8 mouse cellular contexts compared by ENCODE assay signal in the genomic region with DNA sequence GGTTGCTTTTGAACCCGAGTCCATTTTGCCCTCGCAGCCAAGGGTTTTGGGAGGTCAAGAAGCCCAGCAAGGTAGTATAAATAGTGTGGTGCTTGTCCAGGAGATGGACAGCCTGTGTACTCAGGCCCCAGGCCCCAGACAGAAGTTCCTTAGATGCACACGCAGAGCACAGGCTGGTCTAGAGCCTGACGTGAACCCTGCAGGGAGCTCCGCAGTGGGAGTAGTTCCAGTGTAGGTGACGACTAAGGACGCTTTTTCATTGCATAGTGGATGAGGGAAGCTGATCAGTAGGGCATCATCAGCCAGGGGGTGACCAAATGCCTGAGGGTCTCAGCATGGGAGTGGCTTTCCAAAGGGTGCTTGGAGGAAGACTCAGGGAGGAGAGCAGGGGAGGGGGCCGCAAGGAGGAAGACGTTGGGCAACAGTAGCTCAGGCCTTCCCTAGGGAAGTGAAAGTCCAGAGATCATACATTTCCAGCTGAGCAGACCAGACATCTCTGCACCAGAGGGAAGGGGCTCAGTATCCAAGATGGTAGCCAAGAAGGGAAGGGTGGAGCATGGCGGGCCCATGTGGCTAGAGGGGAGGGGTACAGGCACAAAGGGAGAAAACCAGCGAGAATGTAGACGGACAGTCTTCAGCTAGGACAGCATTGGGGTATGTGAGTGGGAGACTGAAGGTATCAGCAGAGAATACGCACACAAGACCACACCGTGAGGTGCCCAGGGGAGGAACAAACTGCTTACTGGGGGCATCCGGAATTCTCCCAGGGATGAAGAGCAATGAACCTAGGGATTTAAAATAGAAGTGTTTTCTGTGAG. TPM values are rescaled to one million over a fixed set of nuclear protein-coding genes. Genes with fewer than 3 reads are reported as not detected.
DNase-seq lines count a peak whose midpoint lies in the region; ATAC-seq and TF ChIP-seq lines count a peak whose summit lies in the region.

No protein-coding gene starts in this region.

- no peak for TF ChIP-seq POLR2A in heart, adult 2 months (IDR thresholded peaks at IDR 0.05; ENCODE audit: insufficient read depth, low read depth, low read length)

- intact Hi-C loops in heart, adult 2 months (cut with DNase I): no loop called here

- H3K27ac ChIP-seq in heart, adult 2 months: peak overlapping the region; percentile 92
- H3K27ac ChIP-seq in forebrain, embryonic 12.5 days: peak overlapping the region; percentile 96
- peak overlapping the region; percentile 88 for H3K27ac ChIP-seq in liver, embryonic 15.5 days (replicated peaks)

- H3K9me3 ChIP-seq in E14TG2a.4 (ENCODE audit: low read length): no peaks in the 10 kb centered on the region
- no peaks in the 10 kb centered on the region for H3K9me3 ChIP-seq in forebrain, embryonic 12.5 days
- H3K9me3 ChIP-seq in liver, embryonic 15.5 days (replicated peaks): no peaks in the 10 kb centered on the region

- peak overlapping the region; percentile 88 for H3K4me2 ChIP-seq in forebrain, embryonic 12.5 days
- H3K4me2 ChIP-seq in liver, embryonic 15.5 days: peak overlapping the region; percentile 88

- H3K9ac ChIP-seq in heart, adult 2 months (ENCODE audit: low read depth, low read length): peak overlapping the region; percentile 78
- H3K9ac ChIP-seq in forebrain, embryonic 12.5 days: peak overlapping the region; percentile 83
- peak overlapping the region; percentile 80 for H3K9ac ChIP-seq in liver, embryonic 15.5 days

- no peaks in the 10 kb centered on the region for H3K27me3 ChIP-seq in heart, adult 2 months (ENCODE audit: control insufficient read depth, insufficient read depth, low read length)
- H3K27me3 ChIP-seq in E14TG2a.4 (ENCODE audit: insufficient read depth, low read length): no peaks in the 10 kb centered on the region
- no peaks in the 10 kb centered on the region for H3K27me3 ChIP-seq in forebrain, embryonic 12.5 days
- H3K27me3 ChIP-seq in liver, embryonic 15.5 days: peaks cover 5% of the 10 kb centered on the region; the same call in 1 of the 2 replicates

- H3K4me1 ChIP-seq in heart, adult 2 months (ENCODE audit: control insufficient read depth, insufficient read depth, low read length): peaks cover 5% of the 10 kb centered on the region; the same call in 1 of the 2 replicates
- H3K4me1 ChIP-seq in E14TG2a.4 (replicated peaks; ENCODE audit: low read depth, low read length): peaks cover 57% of the 10 kb centered on the region
- H3K4me1 ChIP-seq in forebrain, embryonic 12.5 days: peaks cover 25% of the 10 kb centered on the region
- H3K4me1 ChIP-seq in liver, embryonic 15.5 days (replicated peaks): peaks cover 33% of the 10 kb centered on the region

- no peak for TF ChIP-seq CTCF in heart, adult 2 months (IDR thresholded peaks at IDR 0.05)
- TF ChIP-seq CTCF in E14TG2a.4 (conservative IDR thresholded peaks at IDR 0.05; ENCODE audit: low read length): no peak

- H3K4me3 ChIP-seq in heart, adult 2 months: peak overlapping the region; percentile 82
- H3K4me3 ChIP-seq in E14TG2a.4 (replicated peaks; ENCODE audit: low read length): peak overlapping the region; percentile 100
- H3K4me3 ChIP-seq in forebrain, embryonic 12.5 days (replicated peaks): peak overlapping the region; percentile 98
- H3K4me3 ChIP-seq in liver, embryonic 15.5 days (replicated peaks): peak overlapping the region; percentile 96

- H3K79me2 ChIP-seq in heart, adult 2 months (replicated peaks; ENCODE audit: control insufficient read depth, insufficient read depth, low read length): no peaks in the 10 kb centered on the region

- no peak for DNase-seq in heart, adult 2 months
- no peak for DNase-seq in heart, postnatal 4 days
- DNase-seq in T-cell, adult 2 months (ENCODE audit: low spot score): no peak
- DNase-seq in adrenal gland, postnatal 36 days: no peak
- no peak for DNase-seq in embryo, embryonic 10.5 days (ENCODE audit: low spot score)

- no peaks in the 10 kb centered on the region for H3K36me3 ChIP-seq in heart, adult 2 months (ENCODE audit: control insufficient read depth, insufficient read depth, low read length)
- H3K36me3 ChIP-seq in E14TG2a.4 (ENCODE audit: insufficient read depth, low read length): peaks cover 27% of the 10 kb centered on the region
- peaks cover 15% of the 10 kb centered on the region for H3K36me3 ChIP-seq in forebrain, embryonic 12.5 days (replicated peaks)
- no peaks in the 10 kb centered on the region; the same call in 1 of the 2 replicates for H3K36me3 ChIP-seq in liver, embryonic 15.5 days (replicated peaks)

- peak; percentile 21; the same call in 1 of the 2 replicates for ATAC-seq in forebrain, embryonic 12.5 days (ENCODE audit: low FRiP score)
- peak; percentile 10; the same call in 1 of the 2 replicates for ATAC-seq in liver, embryonic 15.5 days (ENCODE audit: insufficient read depth)

- WGBS in heart, adult 2 months: 39% methylated on average over 15 of the region's 15 CpGs
- WGBS in forebrain, embryonic 12.5 days: 35% methylated on average over 15 of the region's 15 CpGs
- WGBS in liver, embryonic 15.5 days (ENCODE audit: insufficient replicate concordance): 31% methylated on average over 15 of the region's 15 CpGs

- TF ChIP-seq EP300 in heart, adult 2 months (IDR thresholded peaks at IDR 0.05; ENCODE audit: insufficient read depth, low read depth, low read length): no peak

RNA-seq across cellular contexts. Expression of gene Tpgs1, which starts 1.1 kb away (rescaled TPM):
- 10 to 100 TPM; 16.5 to 18.8 TPM for total RNA-seq in heart, adult 2 months (2021)
- 18.0 and 28.1 TPM in 2 replicates for polyA plus RNA-seq in heart, adult 2 months (2012; rRNA removed)
- 10 to 100 TPM; 18.8 to 20.3 TPM for total RNA-seq in heart, postnatal 4 days (2021)
- polyA plus RNA-seq in forebrain, embryonic 12.5 days (2016; fragmentation: Nextera tagmentation; extraction: Ambion mirVana): 61.0 and 62.5 TPM in 2 replicates
- 21.4 and 23.1 TPM in 2 replicates for polyA plus RNA-seq in liver, embryonic 15.5 days (2015; fragmentation: Nextera tagmentation; extraction: Ambion mirVana)
- total RNA-seq in adrenal gland, postnatal 36 days (2021): 10 to 100 TPM; 31.6 to 39.0 TPM

RNA-seq across cellular contexts. Expression of gene Madcam1, which starts 5.9 kb away (rescaled TPM):
- not detected for total RNA-seq in heart, adult 2 months (2021)
- not detected in 2 replicates for polyA plus RNA-seq in heart, adult 2 months (2012; rRNA removed)
- under 1 TPM; 0.36 to 0.67 TPM for total RNA-seq in heart, postnatal 4 days (2021)
- polyA plus RNA-seq in forebrain, embryonic 12.5 days (2016; fragmentation: Nextera tagmentation; extraction: Ambion mirVana): 0.99 and 1.0 TPM in 2 replicates
- 0.26 TPM in 1 of 2 replicates, not detected in the other for polyA plus RNA-seq in liver, embryonic 15.5 days (2015; fragmentation: Nextera tagmentation; extraction: Ambion mirVana)
- not detected for total RNA-seq in adrenal gland, postnatal 36 days (2021)

RNA-seq across cellular contexts. Expression of gene Cdc34, which starts 11.7 kb away (rescaled TPM):
- total RNA-seq in heart, adult 2 months (2021): 100 to 1,000 TPM; 196 to 216 TPM
- polyA plus RNA-seq in heart, adult 2 months (2012; rRNA removed): 352 and 397 TPM in 2 replicates
- 100 to 1,000 TPM; 134 to 145 TPM for total RNA-seq in heart, postnatal 4 days (2021)
- polyA plus RNA-seq in forebrain, embryonic 12.5 days (2016; fragmentation: Nextera tagmentation; extraction: Ambion mirVana): 129 and 141 TPM in 2 replicates
- polyA plus RNA-seq in liver, embryonic 15.5 days (2015; fragmentation: Nextera tagmentation; extraction: Ambion mirVana): 105 and 107 TPM in 2 replicates
- total RNA-seq in adrenal gland, postnatal 36 days (2021): 10 to 100 TPM; 75.0 to 79.9 TPM

RNA-seq across cellular contexts. Expression of gene Gzmm, which starts 18.5 kb away (rescaled TPM):
- 1 to 10 TPM; 6.4 to 6.5 TPM for total RNA-seq in heart, adult 2 months (2021)
- 7.4 and 9.2 TPM in 2 replicates for polyA plus RNA-seq in heart, adult 2 months (2012; rRNA removed)
- 1 to 10 TPM; 2.9 to 3.7 TPM for total RNA-seq in heart, postnatal 4 days (2021)
- 1.1 and 1.6 TPM in 2 replicates for polyA plus RNA-seq in forebrain, embryonic 12.5 days (2016; fragmentation: Nextera tagmentation; extraction: Ambion mirVana)
- polyA plus RNA-seq in liver, embryonic 15.5 days (2015; fragmentation: Nextera tagmentation; extraction: Ambion mirVana): 0.15 and 0.37 TPM in 2 replicates
- total RNA-seq in adrenal gland, postnatal 36 days (2021): 1 to 10 TPM in 1 of 2 experiments, under 1 TPM in 1; 0.86 to 1.0 TPM

RNA-seq across cellular contexts. Expression of gene Odf3l2, which starts 24.7 kb away (rescaled TPM):
- total RNA-seq in heart, adult 2 months (2021): not detected
- not detected in 2 replicates for polyA plus RNA-seq in heart, adult 2 months (2012; rRNA removed)
- total RNA-seq in heart, postnatal 4 days (2021): not detected
- not detected in 2 replicates for polyA plus RNA-seq in forebrain, embryonic 12.5 days (2016; fragmentation: Nextera tagmentation; extraction: Ambion mirVana)
- not detected in 2 replicates for polyA plus RNA-seq in liver, embryonic 15.5 days (2015; fragmentation: Nextera tagmentation; extraction: Ambion mirVana)
- not detected for total RNA-seq in adrenal gland, postnatal 36 days (2021)
